Mouse (Mus musculus) stomach, adult 2 months (tissue): ENCODE measurements around the gene Soga1. TPM values are rescaled to one million over a fixed set of nuclear protein-coding genes. Genes with fewer than 3 reads are reported as not detected.

Experiments
- polyA plus RNA-seq: library from polyadenylated mRNA; depleted of rRNA; stranded (reverse); fragments of >200 nt; gene quantifications from 2 replicates; pipeline ENCODE4 v1.2.3, GENCODE M21; 2012; rRNA removed

The Soga1 gene
- polyA plus RNA-seq, result 2.6 and 3.6 TPM in 2 replicates

GRCm38 (mm10) chr2:157078793-157079700 lies at the start of gene Soga1:
Gene Soga1, minus strand, starts transcription at chr2:157079254.

DNA sequence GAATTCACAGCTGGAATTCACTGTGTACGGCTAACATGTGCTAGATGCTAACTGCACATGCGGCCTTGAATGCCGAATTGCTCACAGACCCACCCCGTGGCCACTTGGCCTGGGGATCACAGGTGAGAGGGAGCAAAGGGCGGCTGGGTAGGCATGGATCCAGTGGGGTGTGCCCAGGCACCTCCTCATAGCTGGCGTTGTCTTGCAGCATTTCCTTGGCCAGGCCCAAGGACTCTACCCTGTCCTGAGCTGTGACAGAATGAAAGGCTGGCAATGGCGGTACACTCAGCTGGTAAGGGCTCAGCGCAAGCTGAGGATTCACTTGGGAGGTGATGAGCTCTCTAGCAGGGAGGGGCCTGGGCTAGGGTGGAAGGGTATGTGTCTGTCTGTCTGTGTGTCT lies 7.7 kb upstream of the Soga1 start, which contains the start of gene Tldc2:
Tldc2 (plus strand) TSS at position 260 of the 400 bp plus-strand sequence.

GRCm38 (mm10) chr2:157006511-157007233 lies 72.4 kb downstream of the Soga1 start, which contains the start of gene Dsn1:
Gene Dsn1, minus strand, starts transcription at chr2:157007154.

GRCm38 (mm10) chr2:156991470-156992319 lies 87.4 kb downstream of the Soga1 start, which contains the start of gene Ndrg3:
Gene Ndrg3, minus strand, starts transcription at chr2:156992056.

Other genes with a start within 250 kb of the Soga1 start
- 1.0 and 1.8 TPM in 2 replicates for gene Tgif2, start 239.2 kb downstream of the Soga1 start, polyA plus RNA-seq
- 0.23 TPM in 1 of 2 replicates, not detected in the other for gene 4930518I15Rik, start 221.3 kb downstream of the Soga1 start, polyA plus RNA-seq
- 48.9 and 114 TPM in 2 replicates for gene Rab5if, start 216.1 kb downstream of the Soga1 start, polyA plus RNA-seq
- 0.04 and 0.11 TPM in 2 replicates for gene Sla2, start 192.1 kb downstream of the Soga1 start, polyA plus RNA-seq
- gene Ndrg3, start 87.2 kb downstream of the Soga1 start, polyA plus RNA-seq, result 12.9 and 15.8 TPM in 2 replicates
- 0.25 and 0.35 TPM in 2 replicates for gene Dsn1, start 72.1 kb downstream of the Soga1 start, polyA plus RNA-seq
- 0.14 TPM in 1 of 2 replicates, not detected in the other for gene Tldc2, start 7.8 kb upstream of the Soga1 start, polyA plus RNA-seq
- gene Samhd1, start 56.0 kb upstream of the Soga1 start, polyA plus RNA-seq, result 9.4 and 11.1 TPM in 2 replicates
- 0.67 and 1.1 TPM in 2 replicates for gene Rbl1, start 125.3 kb upstream of the Soga1 start, polyA plus RNA-seq
- gene Rpn2, start 199.8 kb upstream of the Soga1 start, polyA plus RNA-seq, result 102 and 109 TPM in 2 replicates
- gene Mroh8, start 200.3 kb upstream of the Soga1 start, polyA plus RNA-seq, result 0.13 and 0.14 TPM in 2 replicates